8 mouse cellular contexts compared by ENCODE assay signal in the genomic region with DNA sequence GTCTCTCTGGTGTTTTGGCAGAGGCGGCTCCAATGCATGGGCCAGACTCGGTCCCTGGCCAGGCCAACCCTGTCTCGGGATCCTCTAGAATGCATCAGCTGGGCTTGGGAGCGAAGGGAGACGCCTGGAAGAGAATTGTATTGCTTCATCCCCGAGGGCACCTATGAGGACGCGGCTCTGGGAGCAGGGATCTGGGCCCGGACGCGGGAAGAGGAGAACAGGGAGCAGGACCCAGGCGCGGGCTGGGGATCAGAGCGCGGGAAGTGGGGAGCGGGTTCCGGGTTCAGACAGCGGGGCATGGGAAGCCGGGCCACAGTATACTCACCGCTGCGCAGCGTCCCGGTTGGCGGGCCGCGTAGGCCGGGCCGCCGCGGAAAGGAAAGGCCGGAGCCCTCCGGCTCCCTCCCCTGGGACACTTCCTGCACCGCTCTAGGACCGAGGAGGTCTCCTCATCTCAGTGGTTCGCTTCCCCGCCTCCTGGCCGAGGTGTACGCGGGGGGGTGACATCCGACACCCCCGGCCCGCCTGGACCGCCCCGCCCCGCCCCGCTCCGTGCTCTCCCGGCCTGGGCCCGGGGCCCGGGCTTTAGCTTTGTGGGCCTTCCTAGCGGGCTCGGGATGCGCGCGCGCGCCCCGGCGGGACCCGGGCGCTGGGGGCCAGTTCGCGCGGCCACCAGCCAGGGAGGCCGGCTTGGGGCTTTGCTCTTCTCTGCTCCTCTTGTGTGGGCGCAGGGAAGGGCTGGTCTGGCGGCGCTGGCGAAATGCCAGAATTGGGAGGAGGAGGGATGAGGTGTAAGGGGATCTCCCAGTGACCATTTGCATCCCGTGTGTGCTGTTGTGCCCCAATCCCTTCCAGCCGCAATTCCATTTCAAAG. TPM values are rescaled to one million over a fixed set of nuclear protein-coding genes. Genes with fewer than 3 reads are reported as not detected.
DNase-seq lines count a peak whose midpoint lies in the region; ATAC-seq and TF ChIP-seq lines count a peak whose summit lies in the region.

No protein-coding gene starts in this region.

- peak overlapping the region; percentile 87 for H3K4me3 ChIP-seq in embryonic facial prominence, embryonic 13.5 days
- peak overlapping the region; percentile 86 for H3K4me3 ChIP-seq in limb, embryonic 15.5 days
- H3K4me3 ChIP-seq in midbrain, postnatal 0 days (ENCODE audit: low read depth, low read length) = peak overlapping the region; percentile 84

- H3K9me3 ChIP-seq in embryonic facial prominence, embryonic 13.5 days = no peaks in the 10 kb centered on the region
- H3K9me3 ChIP-seq in limb, embryonic 15.5 days = no peaks in the 10 kb centered on the region
- no peaks in the 10 kb centered on the region for H3K9me3 ChIP-seq in midbrain, postnatal 0 days (ENCODE audit: low read length)

- WGBS in embryonic facial prominence, embryonic 13.5 days = under 1% methylated on average over 71 of the region's 71 CpGs
- WGBS in limb, embryonic 15.5 days = under 1% methylated on average over 62 of the region's 71 CpGs
- under 1% methylated on average over 42 of the region's 71 CpGs for WGBS in midbrain, postnatal 0 days

- DNase-seq in 416B (ENCODE audit: low read depth) = peak; percentile 92
- peak; percentile 92 to 94 for DNase-seq in adrenal gland, postnatal 36 days
- DNase-seq in heart, adult 8-10 months (ENCODE audit: low spot score) = peak; percentile 91
- peak; percentile 87 for DNase-seq in kidney, adult 8-10 months
- DNase-seq in midbrain, postnatal 0 days (ENCODE audit: low spot score) = peak; percentile 90
- DNase-seq in spleen, postnatal 14 days (ENCODE audit: low spot score in 2 of 2) = peak; percentile 41 to 45

- peak; percentile 93 for ATAC-seq in embryonic facial prominence, embryonic 13.5 days (ENCODE audit: insufficient number of reproducible peaks, insufficient read depth, low FRiP score, low TSS enrichment, low read depth)
- peak; percentile 96 for ATAC-seq in limb, embryonic 15.5 days (ENCODE audit: insufficient number of reproducible peaks, low FRiP score, low TSS enrichment, low read depth)
- peak; percentile 90 for ATAC-seq in midbrain, postnatal 0 days (ENCODE audit: low FRiP score)

- H3K4me2 ChIP-seq in embryonic facial prominence, embryonic 13.5 days = peak overlapping the region; percentile 95
- peak overlapping the region; percentile 93 for H3K4me2 ChIP-seq in limb, embryonic 15.5 days
- peak overlapping the region; percentile 80 for H3K4me2 ChIP-seq in midbrain, postnatal 0 days (ENCODE audit: low read depth, low read length, poor library complexity, severe bottlenecking)

- H3K27ac ChIP-seq in embryonic facial prominence, embryonic 13.5 days = peak overlapping the region; percentile 97
- peak overlapping the region; percentile 98 for H3K27ac ChIP-seq in limb, embryonic 15.5 days
- peak overlapping the region; percentile 91 for H3K27ac ChIP-seq in midbrain, postnatal 0 days (ENCODE audit: low read depth, low read length)

- no peaks in the 10 kb centered on the region for H3K27me3 ChIP-seq in embryonic facial prominence, embryonic 13.5 days
- H3K27me3 ChIP-seq in limb, embryonic 15.5 days = no peaks in the 10 kb centered on the region
- no peaks in the 10 kb centered on the region for H3K27me3 ChIP-seq in midbrain, postnatal 0 days (ENCODE audit: insufficient read depth, low read length)

- H3K9ac ChIP-seq in embryonic facial prominence, embryonic 13.5 days = peak overlapping the region; percentile 97
- peak overlapping the region; percentile 95 for H3K9ac ChIP-seq in limb, embryonic 15.5 days
- peak overlapping the region; percentile 96 for H3K9ac ChIP-seq in midbrain, postnatal 0 days (replicated peaks; ENCODE audit: low read length, poor library complexity, severe bottlenecking)

- TF ChIP-seq CTCF in midbrain, postnatal 0 days (IDR thresholded peaks at IDR 0.05) = no peak

- H3K36me3 ChIP-seq in embryonic facial prominence, embryonic 13.5 days = peaks cover 59% of the 10 kb centered on the region
- H3K36me3 ChIP-seq in limb, embryonic 15.5 days = peaks cover 40% of the 10 kb centered on the region
- peaks cover 29% of the 10 kb centered on the region; the same call in 1 of the 2 replicates for H3K36me3 ChIP-seq in midbrain, postnatal 0 days (ENCODE audit: insufficient read depth, low read length)

- H3K4me1 ChIP-seq in embryonic facial prominence, embryonic 13.5 days = peaks cover 24% of the 10 kb centered on the region
- H3K4me1 ChIP-seq in limb, embryonic 15.5 days = peaks cover 20% of the 10 kb centered on the region
- peaks cover 9% of the 10 kb centered on the region for H3K4me1 ChIP-seq in midbrain, postnatal 0 days (ENCODE audit: insufficient read depth, low read length)

RNA-seq across cellular contexts. Expression of gene Zkscan17, which starts 20.5 kb away (rescaled TPM):
- total RNA-seq in adrenal gland, postnatal 36 days (2021) = 10 to 100 TPM; 17.5 to 24.9 TPM
- 23.9 and 24.9 TPM in 2 replicates for polyA plus RNA-seq in embryonic facial prominence, embryonic 13.5 days (2015; fragmentation: Nextera tagmentation; extraction: Ambion mirVana)
- 10 to 100 TPM; 11.1 to 14.3 (median 13.3) TPM for total RNA-seq in heart, adult 8-10 months (2022)
- 18.1 and 20.3 TPM in 2 replicates for polyA plus RNA-seq in limb, embryonic 15.5 days (2015; fragmentation: Nextera tagmentation; extraction: Ambion mirVana)
- total RNA-seq in midbrain, postnatal 0 days (2014; rRNA removed) = 20.2 and 30.4 TPM in 2 replicates
- polyA plus RNA-seq in midbrain, postnatal 0 days (2015; fragmentation: Nextera tagmentation; extraction: Ambion mirVana) = 13.3 and 14.7 TPM in 2 replicates

RNA-seq across cellular contexts. Expression of gene Zfp867, which starts 33.8 kb away (rescaled TPM):
- total RNA-seq in adrenal gland, postnatal 36 days (2021) = 1 to 10 TPM; 3.7 to 3.8 TPM
- 10.5 and 11.3 TPM in 2 replicates for polyA plus RNA-seq in embryonic facial prominence, embryonic 13.5 days (2015; fragmentation: Nextera tagmentation; extraction: Ambion mirVana)
- total RNA-seq in heart, adult 8-10 months (2022) = 1 to 10 TPM; 3.4 to 5.3 (median 4.2) TPM
- 9.3 and 9.8 TPM in 2 replicates for polyA plus RNA-seq in limb, embryonic 15.5 days (2015; fragmentation: Nextera tagmentation; extraction: Ambion mirVana)
- 7.6 and 11.2 TPM in 2 replicates for total RNA-seq in midbrain, postnatal 0 days (2014; rRNA removed)
- 6.4 and 8.0 TPM in 2 replicates for polyA plus RNA-seq in midbrain, postnatal 0 days (2015; fragmentation: Nextera tagmentation; extraction: Ambion mirVana)

RNA-seq across cellular contexts. Expression of gene Nlrp3, which starts 35.3 kb away (rescaled TPM):
- total RNA-seq in adrenal gland, postnatal 36 days (2021) = 1 to 10 TPM in 1 of 2 experiments, under 1 TPM in 1; 0.63 to 1.1 TPM
- 0.22 and 0.39 TPM in 2 replicates for polyA plus RNA-seq in embryonic facial prominence, embryonic 13.5 days (2015; fragmentation: Nextera tagmentation; extraction: Ambion mirVana)
- total RNA-seq in heart, adult 8-10 months (2022) = under 1 TPM; 0.25 to 0.92 (median 0.43) TPM
- 0.14 and 0.56 TPM in 2 replicates for polyA plus RNA-seq in limb, embryonic 15.5 days (2015; fragmentation: Nextera tagmentation; extraction: Ambion mirVana)
- total RNA-seq in midbrain, postnatal 0 days (2014; rRNA removed) = 0.27 TPM in 1 of 2 replicates, not detected in the other
- 0.07 and 0.11 TPM in 2 replicates for polyA plus RNA-seq in midbrain, postnatal 0 days (2015; fragmentation: Nextera tagmentation; extraction: Ambion mirVana)

RNA-seq across cellular contexts. Expression of gene Snap47, which starts 55.1 kb away (rescaled TPM):
- total RNA-seq in adrenal gland, postnatal 36 days (2021) = 10 to 100 TPM; 79.3 to 92.5 TPM
- 137 and 140 TPM in 2 replicates for polyA plus RNA-seq in embryonic facial prominence, embryonic 13.5 days (2015; fragmentation: Nextera tagmentation; extraction: Ambion mirVana)
- 10 to 100 TPM; 41.5 to 52.6 (median 44.8) TPM for total RNA-seq in heart, adult 8-10 months (2022)
- 116 and 118 TPM in 2 replicates for polyA plus RNA-seq in limb, embryonic 15.5 days (2015; fragmentation: Nextera tagmentation; extraction: Ambion mirVana)
- total RNA-seq in midbrain, postnatal 0 days (2014; rRNA removed) = 465 and 467 TPM in 2 replicates
- polyA plus RNA-seq in midbrain, postnatal 0 days (2015; fragmentation: Nextera tagmentation; extraction: Ambion mirVana) = 588 and 631 TPM in 2 replicates

RNA-seq across cellular contexts. Expression of gene Jmjd4, which starts 56.2 kb away (rescaled TPM):
- total RNA-seq in adrenal gland, postnatal 36 days (2021) = 1 to 10 TPM; 9.2 to 9.3 TPM
- polyA plus RNA-seq in embryonic facial prominence, embryonic 13.5 days (2015; fragmentation: Nextera tagmentation; extraction: Ambion mirVana) = 14.9 and 15.4 TPM in 2 replicates
- total RNA-seq in heart, adult 8-10 months (2022) = 10 to 100 TPM; 10.4 to 13.8 (median 12.5) TPM
- polyA plus RNA-seq in limb, embryonic 15.5 days (2015; fragmentation: Nextera tagmentation; extraction: Ambion mirVana) = 11.2 and 11.7 TPM in 2 replicates
- total RNA-seq in midbrain, postnatal 0 days (2014; rRNA removed) = 38.0 and 39.8 TPM in 2 replicates
- 22.7 and 24.0 TPM in 2 replicates for polyA plus RNA-seq in midbrain, postnatal 0 days (2015; fragmentation: Nextera tagmentation; extraction: Ambion mirVana)

Comparison
In these comparisons a context has a peak if more than half of its experiments do, and no peak if none do; other contexts are left out.
1. Peak in every context shown above with its lines: DNase-seq, ATAC-seq, H3K4me3 ChIP-seq and H3K27ac ChIP-seq.
2. DNase-seq: peak in every context shown above with its lines; median percentile 93 in adrenal gland, postnatal 36 days; 92 in 416B; 91 in heart, adult 8-10 months; 90 in midbrain, postnatal 0 days; 87 in kidney, adult 8-10 months; 43 in spleen, postnatal 14 days.